Mouse (Mus musculus) CH12.LX (cell line): ENCODE measurements at regions not wholly inside any gene's neighbourhood (a gene's known extent, or its start where the extent isn't known, plus 50 kb on each side); places are given as distances from the start of the nearest gene placed in this dataset.

Source experiments
- DNase-seq: peaks from one replicate; pipeline ENCODE4 v3.0.0-alpha.2; 2013; ENCODE audit errors: extremely low read depth
- H3K27ac ChIP-seq: 2 replicates; pipeline ENCODE4 v1.5.1; 2012; ENCODE audit warnings: low read depth, mild to moderate bottlenecking, control low read depth, moderate library complexity; ENCODE audit not compliant: insufficient read depth
- H3K27me3 ChIP-seq: replicated peaks from 2 replicates; pipeline ENCODE3; 2012; ENCODE audit warnings: inconsistent platforms
- H3K36me3 ChIP-seq, 2 experiments: replicated peaks in 1 of 2; 2 replicates each; pipeline versions ENCODE3 to v1.6.1; 2012; ENCODE audit warnings: inconsistent platforms in 1 of 2, low read length in 1 of 2, mild to moderate bottlenecking in 1 of 2, mixed read lengths in 1 of 2, moderate library complexity in 1 of 2; ENCODE audit not compliant: control insufficient read depth in 1 of 2, insufficient read depth in 1 of 2
- H3K4me1 ChIP-seq, 2 experiments: 2 replicates each; pipeline ENCODE4 v1.6.1; 2012; ENCODE audit warnings: inconsistent platforms in 1 of 2, moderate library complexity in 1 of 2; ENCODE audit not compliant: insufficient read depth in 2 of 2, control insufficient read depth in 1 of 2
- H3K4me2 ChIP-seq: 2 replicates; pipeline ENCODE4 v1.6.1; 2012; ENCODE audit warnings: low read depth, mild to moderate bottlenecking, control low read depth; ENCODE audit not compliant: poor library complexity, insufficient read depth, severe bottlenecking
- H3K4me3 ChIP-seq, 3 experiments: fragments of 150-350 bp in 1 of 3; sonication (generic) in 1 of 3; replicated peaks in 1 of 3; 2 replicates each; pipeline versions ENCODE3 to v1.5.1; 2011 to 2012; ENCODE audit warnings: low read depth in 2 of 3, low read length in 2 of 3, mild to moderate bottlenecking in 2 of 3, moderate library complexity in 2 of 3, control low read depth in 1 of 3, improper control_type of control experiment in 1 of 3, inconsistent platforms in 1 of 3, mixed read lengths in 1 of 3; ENCODE audit not compliant: poor library complexity in 1 of 3
- H3K79me2 ChIP-seq: replicated peaks from 2 replicates; pipeline ENCODE4 v1.6.1; 2012; ENCODE audit warnings: mild to moderate bottlenecking, moderate library complexity; ENCODE audit not compliant: control insufficient read depth, poor library complexity, insufficient read depth, severe bottlenecking; ENCODE audit errors: extremely low read depth
- H3K9ac ChIP-seq: 2 replicates; pipeline ENCODE4 v1.6.1; 2012; ENCODE audit warnings: low read depth, mild to moderate bottlenecking, control low read depth, moderate library complexity; ENCODE audit not compliant: insufficient read depth
- H3K9me3 ChIP-seq: replicated peaks from 2 replicates; pipeline ENCODE3; 2012; ENCODE audit warnings: low read length, inconsistent platforms, mixed read lengths
- ELF1 ChIP-seq: IDR thresholded peaks from 2 replicates; pipeline ENCODE4 v1.6.1; 2014; ENCODE audit warnings: low read depth, mild to moderate bottlenecking, inconsistent platforms, low read length, improper control_type of control experiment
- HCFC1 ChIP-seq: IDR thresholded peaks from 2 replicates; pipeline ENCODE4 v1.6.1; 2012; ENCODE audit warnings: low read depth, mild to moderate bottlenecking, inconsistent platforms, low read length, improper control_type of control experiment
- JUN ChIP-seq: IDR thresholded peaks from 2 replicates; pipeline ENCODE4 v1.6.1; 2011; ENCODE audit warnings: low read depth, mild to moderate bottlenecking, low read length, improper control_type of control experiment, moderate library complexity; ENCODE audit not compliant: insufficient read depth
- JUND ChIP-seq: conservative IDR thresholded peaks from 2 replicates; pipeline ENCODE4 v1.6.1; 2011; ENCODE audit warnings: low read depth, low read length, improper control_type of control experiment
- KAT2A ChIP-seq: IDR thresholded peaks from 2 replicates; pipeline ENCODE4 v1.6.1; 2012; ENCODE audit warnings: low read length, improper control_type of control experiment, inconsistent platforms; ENCODE audit not compliant: insufficient replicate concordance
- MAX ChIP-seq: IDR thresholded peaks from 2 replicates; pipeline ENCODE4 v1.6.1; 2011; ENCODE audit warnings: low read length, improper control_type of control experiment
- MAZ ChIP-seq: IDR thresholded peaks from 2 replicates; pipeline ENCODE4 v1.6.1; 2012; ENCODE audit warnings: low read depth, mild to moderate bottlenecking, inconsistent platforms, low read length, improper control_type of control experiment, moderate library complexity
- NELFE ChIP-seq: IDR thresholded peaks from 2 replicates; pipeline ENCODE4 v1.6.1; 2011; ENCODE audit warnings: low read depth, low read length, improper control_type of control experiment
- NRF1 ChIP-seq: IDR thresholded peaks from 2 replicates; pipeline ENCODE4 v1.6.1; 2014; ENCODE audit warnings: low read depth, mild to moderate bottlenecking, inconsistent platforms, low read length, improper control_type of control experiment, moderate library complexity
- PAX5 ChIP-seq: IDR thresholded peaks from 2 replicates; pipeline ENCODE4 v1.6.1; 2012; ENCODE audit warnings: low read length, inconsistent platforms, mixed read lengths
- POLR2A ChIP-seq: IDR thresholded peaks from 2 replicates; pipeline ENCODE4 v1.6.1; 2011; ENCODE audit warnings: low read depth, mild to moderate bottlenecking, improper control_type of control experiment, low read length
- TBP ChIP-seq: conservative IDR thresholded peaks from 2 replicates; pipeline ENCODE4 v1.6.1; 2011; ENCODE audit warnings: low read depth, low read length, improper control_type of control experiment
- UBTF ChIP-seq: IDR thresholded peaks from 2 replicates; pipeline ENCODE4 v1.6.1; 2012; ENCODE audit warnings: low read depth, mild to moderate bottlenecking, inconsistent platforms, low read length, improper control_type of control experiment, moderate library complexity
- USF1 ChIP-seq: IDR thresholded peaks from 2 replicates; pipeline ENCODE4 v1.6.1; 2014; ENCODE audit warnings: low read depth, mild to moderate bottlenecking, inconsistent platforms, low read length, improper control_type of control experiment
- USF2 ChIP-seq: conservative IDR thresholded peaks from 2 replicates; pipeline ENCODE4 v1.6.1; 2011; ENCODE audit warnings: low read depth, low read length, improper control_type of control experiment
- ZC3H11A ChIP-seq: IDR thresholded peaks from 2 replicates; pipeline ENCODE4 v1.6.1; 2012; ENCODE audit warnings: low read depth, mild to moderate bottlenecking, inconsistent platforms, low read length, improper control_type of control experiment
- ZNF384 ChIP-seq: IDR thresholded peaks from 2 replicates; pipeline ENCODE4 v1.6.1; 2012; ENCODE audit warnings: low read depth, low read length, improper control_type of control experiment, inconsistent platforms
- dilution Hi-C: fragments of 300-500 bp; cut with MboI; formaldehyde crosslinking; loops from 2 replicates; pipeline ENCODE4 v1.14.3; 2020; ENCODE audit warnings: low sequenced_read_pairs; ENCODE audit not compliant: extremely low pct_unique_long_range_greater_than_20kb, extremely low pct_ligation_motif_present
- in situ Hi-C: fragments of 300-500 bp; cut with MboI; formaldehyde crosslinking; loops from 3 replicates; pipeline ENCODE4 v1.14.3; 2019; ENCODE audit warnings: low sequenced_read_pairs, low pct_ligation_motif_present, low pct_unique_long_range_greater_than_20kb, mixed read lengths

DNA sequence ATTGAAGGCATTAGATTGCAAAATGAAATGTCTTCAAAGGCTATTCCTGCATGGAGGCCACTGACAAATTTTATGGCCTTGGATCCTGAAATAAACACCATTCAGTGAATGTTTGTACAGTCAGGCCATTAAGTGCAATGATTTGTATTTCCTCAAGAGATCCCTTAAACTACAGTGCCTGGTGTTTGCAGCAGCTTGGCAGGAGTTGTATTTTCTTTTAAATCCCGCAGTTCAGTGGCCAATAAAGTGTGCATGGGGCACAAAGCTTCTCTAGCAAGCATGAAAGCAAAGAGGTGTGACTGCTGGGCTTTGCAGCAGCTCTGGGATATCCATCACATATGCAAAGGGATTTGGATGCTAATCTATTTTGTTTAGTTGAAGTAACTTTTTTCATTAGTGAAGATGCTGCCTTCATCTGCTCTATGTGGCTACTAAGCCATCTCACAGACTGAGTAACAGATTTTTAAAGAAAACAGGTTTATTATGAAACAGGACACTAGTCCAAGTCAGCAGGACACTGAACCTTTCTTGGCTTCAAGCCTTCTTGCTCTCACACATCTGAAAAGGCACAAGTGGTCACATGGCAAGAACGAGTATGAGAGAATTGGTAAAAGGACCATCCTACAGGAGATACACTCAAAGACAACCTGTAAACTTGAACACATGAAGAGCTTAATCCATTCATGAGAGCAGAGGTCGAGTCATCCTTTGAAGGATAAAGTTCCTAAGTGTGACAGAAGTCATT is 102.2 kb upstream of the Tusc1 start:
- Histone ChIP-seq H3K4me1 (no peaks in the 10 kb centered on the region), H3K36me3 (no peaks in the 10 kb centered on the region), H3K9ac (no peak overlapping the region), H3K27me3 (no peaks in the 10 kb centered on the region), H3K9me3 (peaks cover 6% of the 10 kb centered on the region), H3K4me3 (no peak overlapping the region), H3K4me2 (no peak overlapping the region), H3K79me2 (no peaks in the 10 kb centered on the region), H3K27ac (no peak overlapping the region)
- in situ Hi-C loops: no loop called here
- DNase-seq: no peak
- dilution Hi-C loops: no loop called here
- TF ChIP-seq JUND (no peak), USF2 (no peak), UBTF (no peak), USF1 (no peak), ZC3H11A (no peak), NELFE (no peak), KAT2A (no peak), ZNF384 (no peak), MAX (no peak), POLR2A (no peak), JUN (no peak), TBP (no peak), MAZ (no peak), NRF1 (no peak)

- in situ Hi-C loops: no loop called here
- no peak overlapping the region for H3K27ac ChIP-seq
- H3K4me2 ChIP-seq: no peak overlapping the region
- H3K4me1 ChIP-seq: no peaks in the 10 kb centered on the region
- TF ChIP-seq PAX5 (no peak), KAT2A (no peak), NELFE (no peak), HCFC1 (no peak), ELF1 (no peak)
- TF ChIP-seq, all 38 proteins: peak for 0
- no peaks in the 10 kb centered on the region for H3K79me2 ChIP-seq
- dilution Hi-C loops: no loop called here
- no peak overlapping the region for H3K4me3 ChIP-seq
- peaks cover 4% of the 10 kb centered on the region for H3K9me3 ChIP-seq
- no peaks in the 10 kb centered on the region for H3K36me3 ChIP-seq
- no peaks in the 10 kb centered on the region for H3K27me3 ChIP-seq
- no peak for DNase-seq
- H3K9ac ChIP-seq: no peak overlapping the region
Measured at GRCm38 (mm10) chr4:93412695-93413094, 77.4 kb upstream of the Tusc1 start.
